Mouse (Mus musculus): ENCODE measurements around the gene Gm21663.
"Not testable (repeated sequence)": the region's sequence is repeated elsewhere in the genome, so short reads cannot be mapped to it uniquely, and the experiment has no call there.

Gene Gm21663

GRCm38 (mm10) chr5:25942281-25942680 is at the start of gene Gm21663:
TSS of gene Gm21663 (minus strand) at chr5:25942381.
- not testable (repeated sequence) for DNase-seq (ENCODE audit: low spot score)

- not testable (repeated sequence) for DNase-seq (ENCODE audit: low spot score)
Observed at GRCm38 (mm10) chr5:25988550-25988949, 46.4 kb upstream of the Gm21663 start, which contains the start of gene Gm21698. TSS of gene Gm21698 (minus strand) at chr5:25988650.

GRCm38 (mm10) chr5:25972563-25972962 is 30.4 kb upstream of the Gm21663 start, which contains the start of gene Gm21680:
TSS of gene Gm21680 (minus strand) at chr5:25972663.
- not testable (repeated sequence) for DNase-seq (ENCODE audit: low spot score)

GRCm38 (mm10) chr5:25957050-25957449 is 14.9 kb upstream of the Gm21663 start:
- not testable (repeated sequence) for DNase-seq (ENCODE audit: low spot score)

GRCm38 (mm10) chr5:25956611-25957010 is 14.4 kb upstream of the Gm21663 start:
- not testable (repeated sequence) for DNase-seq (ENCODE audit: low spot score)

GRCm38 (mm10) chr5:25954317-25954716 is 12.1 kb upstream of the Gm21663 start, which contains the start of gene Gm21671:
TSS of gene Gm21671 (minus strand) at chr5:25954417.
- DNase-seq (ENCODE audit: low spot score), result not testable (repeated sequence)

GRCm38 (mm10) chr5:25945391-25945790 is 3.2 kb upstream of the Gm21663 start:
- not testable (repeated sequence) for DNase-seq (ENCODE audit: low spot score)

- no peak for DNase-seq (ENCODE audit: low spot score)
Observed at GRCm38 (mm10) chr5:25891321-25891720, 50.9 kb downstream of the Gm21663 start.

- DNase-seq (ENCODE audit: low spot score), result no peak
Observed at GRCm38 (mm10) chr5:25889746-25890382, 52.3 kb downstream of the Gm21663 start.

- no peak for DNase-seq (ENCODE audit: low spot score)
Observed at GRCm38 (mm10) chr5:25886708-25887107, 55.5 kb downstream of the Gm21663 start.

Measured in spleen, adult 12 weeks (tissue).